Mouse (Mus musculus) heart, embryonic 14.5 days (tissue): ENCODE measurements around the gene BC107364. TPM values are rescaled to one million over a fixed set of nuclear protein-coding genes. Genes with fewer than 3 reads are reported as not detected.
"Not testable (repeated sequence)": the region's sequence is repeated elsewhere in the genome, so short reads cannot be mapped to it uniquely, and the experiment has no call there.

Experiments
- ATAC-seq: fragments of 200-750 bp; cut with Nextera tagmentation; 2 replicates; pipeline ENCODE4 v1.8.0; 2017; ENCODE audit warnings: low read depth, moderate TSS enrichment; ENCODE audit not compliant: insufficient number of reproducible peaks, insufficient read depth, low FRiP score
- H3K27ac ChIP-seq, 2 experiments: fragments of 200-500 bp in 1 of 2; fragments of 300-500 bp in 1 of 2; sonication (generic) in 1 of 2; replicated peaks in 1 of 2; 2 replicates each; pipeline ENCODE4 v1.5.1; 2012 to 2014; ENCODE audit warnings: low read depth in 2 of 2, low read length in 2 of 2, control low read depth in 1 of 2, mild to moderate bottlenecking in 1 of 2, mixed read lengths in 1 of 2; ENCODE audit not compliant: control insufficient read depth in 1 of 2, insufficient read depth in 1 of 2
- H3K27me3 ChIP-seq: fragments of 300-500 bp; sonication (generic); 2 replicates; pipeline ENCODE4 v1.6.1; 2014; ENCODE audit warnings: mild to moderate bottlenecking, low read length, control low read depth; ENCODE audit not compliant: control insufficient read depth, insufficient read depth
- H3K36me3 ChIP-seq: fragments of 300-500 bp; sonication (generic); 2 replicates; pipeline ENCODE4 v1.6.1; 2014; ENCODE audit warnings: mild to moderate bottlenecking, control low read depth, low read length, mixed read lengths; ENCODE audit not compliant: control insufficient read depth, insufficient read depth
- H3K4me1 ChIP-seq, 2 experiments: fragments of 200-500 bp in 1 of 2; fragments of 300-500 bp in 1 of 2; sonication (generic) in 1 of 2; 2 replicates each; pipeline ENCODE4 v1.6.1; 2012 to 2014; ENCODE audit warnings: low read length in 2 of 2, control low read depth in 1 of 2, mixed read lengths in 1 of 2; ENCODE audit not compliant: control insufficient read depth in 2 of 2, insufficient read depth in 2 of 2
- H3K4me2 ChIP-seq: fragments of 300-500 bp; sonication (generic); 2 replicates; pipeline ENCODE4 v1.6.1; 2014; ENCODE audit warnings: mild to moderate bottlenecking, low read length
- H3K4me3 ChIP-seq, 2 experiments: fragments of 200-500 bp in 1 of 2; fragments of 300-500 bp in 1 of 2; sonication (generic) in 1 of 2; 2 replicates each; pipeline ENCODE4 v1.5.1; 2012 to 2014; ENCODE audit warnings: low read length in 2 of 2, mild to moderate bottlenecking in 2 of 2, control low read depth in 1 of 2, low read depth in 1 of 2, moderate library complexity in 1 of 2; ENCODE audit not compliant: control insufficient read depth in 1 of 2, insufficient read depth in 1 of 2
- H3K9ac ChIP-seq: fragments of 300-500 bp; sonication (generic); 2 replicates; pipeline ENCODE4 v1.6.1; 2014; ENCODE audit warnings: mild to moderate bottlenecking, low read length
- H3K9me3 ChIP-seq: fragments of 300-500 bp; sonication (generic); 2 replicates; pipeline ENCODE4 v1.6.1; 2016; ENCODE audit warnings: low read length, control low read depth; ENCODE audit not compliant: control insufficient read depth
- WGBS: fragments of 180-500 bp; shearing (Covaris S2); extraction: QIAGEN DNeasy Blood & Tissue Kit; methylation state at CpG from one replicate; pipeline ENCODE4 v1.1.7; 2014; 5-methylcytosine and 5-hydroxymethylcytosine counted together
- polyA plus RNA-seq: library from polyadenylated mRNA; unstranded; fragments of >200 nt; fragmentation: Nextera tagmentation; extraction: Ambion mirVana; gene quantifications from 2 replicates; pipeline ENCODE4 v1.2.1, GENCODE M21; 2014

Gene BC107364
- polyA plus RNA-seq, 1 experiment from 2014 or later, result 1.0 TPM

DNA sequence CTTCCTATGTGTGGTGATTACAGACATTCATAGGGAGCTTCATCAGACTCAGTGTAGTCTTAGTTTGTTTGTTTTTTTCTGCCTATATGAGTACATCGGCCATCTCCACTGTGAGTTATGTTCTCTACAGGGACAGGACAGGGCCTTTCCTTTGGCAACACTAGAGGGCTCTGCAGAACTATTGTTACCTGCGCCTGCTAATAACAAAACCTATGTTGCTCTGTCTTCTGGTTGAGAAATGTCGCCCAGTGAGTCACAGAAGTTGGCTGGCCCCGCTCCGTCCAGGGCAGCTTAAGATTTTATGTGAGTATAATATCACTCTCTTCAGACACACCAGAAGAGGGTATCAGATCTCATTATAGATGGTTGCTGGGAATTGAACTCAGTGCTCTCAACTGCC, 41.1 kb downstream of the BC107364 start:
- H3K9me3 ChIP-seq, result no peaks in the 10 kb centered on the region
- H3K27me3 ChIP-seq, result peaks cover 48% of the 10 kb centered on the region
- no peak overlapping the region for H3K9ac ChIP-seq
- no peak overlapping the region for H3K4me3 ChIP-seq
- 79% methylated on average over 5 of the region's 5 CpGs for WGBS
- H3K4me1 ChIP-seq, result peaks cover 7 to 8% of the 10 kb centered on the region in 2 experiments; a peak in 3 of 4 replicates
- H3K4me2 ChIP-seq, result no peak overlapping the region
- no peaks in the 10 kb centered on the region for H3K36me3 ChIP-seq
- H3K27ac ChIP-seq, result no peak overlapping the region
- ATAC-seq, result no peak

DNA sequence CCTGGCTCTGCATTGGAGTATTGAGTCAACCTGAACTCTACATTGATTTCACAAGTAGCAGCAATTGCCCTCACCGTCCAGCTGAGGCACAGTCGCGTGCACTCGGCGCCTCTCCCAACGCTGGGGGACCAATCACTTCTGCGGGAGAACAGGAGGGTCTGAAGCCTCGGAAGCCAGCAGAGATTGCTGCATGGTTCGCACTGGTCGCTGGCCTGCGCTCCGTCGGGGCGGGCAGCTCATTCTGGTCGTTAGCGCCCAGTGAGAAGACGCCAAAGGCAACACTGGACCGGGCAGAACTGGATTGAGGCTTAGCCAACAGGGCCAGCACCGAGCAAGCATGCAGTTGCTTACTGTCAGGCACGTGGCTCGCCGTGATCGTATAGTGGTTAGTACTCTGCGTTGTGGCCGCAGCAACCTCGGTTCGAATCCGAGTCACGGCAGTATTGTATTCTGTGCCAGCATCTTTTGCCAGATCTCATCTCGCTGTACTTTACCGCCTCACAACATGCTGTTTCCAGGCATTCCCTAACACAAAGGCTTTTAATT, 42.3 kb downstream of the BC107364 start:
- H3K9ac ChIP-seq, result no peak overlapping the region
- H3K4me3 ChIP-seq, result peak overlapping the region; percentile 9 to 18; a peak in 3 of 4 replicates
- WGBS, result 3% methylated on average over 31 of the region's 31 CpGs
- no peak overlapping the region for H3K27ac ChIP-seq
- peak overlapping the region; percentile 52 for H3K4me2 ChIP-seq
- H3K36me3 ChIP-seq, result no peaks in the 10 kb centered on the region
- no peaks in the 10 kb centered on the region for H3K9me3 ChIP-seq
- no peak for ATAC-seq
- peaks cover 60% of the 10 kb centered on the region for H3K27me3 ChIP-seq
- peaks cover 4 to 8% of the 10 kb centered on the region in 2 experiments; a peak in 3 of 4 replicates for H3K4me1 ChIP-seq

DNA sequence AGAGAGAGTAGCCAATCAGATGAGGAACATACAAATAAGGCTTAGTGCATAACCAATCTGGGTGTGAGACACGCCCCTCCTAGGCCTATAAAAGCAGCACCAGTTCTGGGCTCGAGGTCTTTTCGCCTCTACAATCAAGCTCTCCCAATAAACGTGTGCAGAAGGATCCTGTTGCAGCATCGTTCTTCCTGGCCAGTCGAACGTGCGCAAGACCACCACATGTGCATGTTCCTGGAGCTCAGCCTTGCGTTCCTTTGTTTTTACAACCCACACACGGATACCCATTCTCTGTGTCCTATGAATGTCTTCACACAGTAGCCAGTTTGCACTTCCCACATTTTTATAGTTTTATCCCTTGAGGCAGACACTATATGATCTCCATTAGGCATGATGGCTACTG, 44.0 kb downstream of the BC107364 start:
- 83% methylated on average over 9 of the region's 10 CpGs for WGBS
- H3K4me3 ChIP-seq, H3K36me3 ChIP-seq, H3K9me3 ChIP-seq, H3K9ac ChIP-seq, H3K4me1 ChIP-seq, H3K4me2 ChIP-seq, ATAC-seq, H3K27ac ChIP-seq: not testable (repeated sequence)
- H3K27me3 ChIP-seq, result peaks cover 76% of the 10 kb centered on the region

DNA sequence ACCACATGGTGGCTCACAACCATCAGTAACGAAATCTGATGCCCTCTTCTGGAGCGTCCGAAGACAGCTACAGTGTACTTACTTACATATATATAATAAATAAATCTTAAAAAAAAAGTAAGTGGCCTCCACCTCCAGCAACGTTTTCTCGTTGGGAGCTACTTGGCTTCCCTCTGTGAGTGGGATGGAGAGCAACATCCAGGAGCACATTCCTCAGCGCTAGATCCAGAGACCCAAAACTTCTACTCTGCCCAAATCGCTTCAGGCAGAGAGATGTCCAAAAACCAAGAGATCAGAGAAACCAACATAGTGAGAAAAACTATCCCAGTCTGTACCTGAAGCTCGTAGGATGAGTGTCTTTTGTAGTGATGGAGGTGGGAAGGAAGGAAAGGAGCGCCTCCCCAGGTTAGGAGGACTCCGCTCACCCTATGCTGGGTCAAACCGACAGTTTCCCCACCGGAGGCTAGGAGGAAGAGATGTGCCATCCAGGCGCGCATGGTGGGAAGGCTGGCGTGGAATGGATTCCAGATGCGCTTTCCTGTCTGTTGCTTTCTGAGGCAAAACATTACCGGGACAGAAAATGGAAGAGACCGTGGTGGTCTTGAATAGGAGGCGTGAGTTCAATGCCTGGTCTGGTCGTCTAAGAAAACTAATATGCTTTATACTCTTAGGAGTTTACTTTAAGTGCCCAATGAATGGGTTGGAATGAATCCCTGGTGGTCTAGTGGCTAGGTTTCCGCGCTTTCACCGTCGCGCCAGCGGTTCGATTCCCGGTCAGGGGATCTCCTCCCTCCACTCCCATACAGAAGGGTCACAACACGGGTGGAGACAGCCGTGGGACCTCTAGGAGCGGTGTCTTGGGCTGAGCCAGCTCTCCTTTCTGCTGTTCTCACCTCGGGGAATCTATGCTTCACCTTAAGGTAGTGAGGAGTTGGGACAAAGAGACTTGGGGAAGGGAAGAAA, 46.3 kb downstream of the BC107364 start:
- ATAC-seq, result no peak
- no peak overlapping the region for H3K9ac ChIP-seq
- peaks cover 6 to 11% of the 10 kb centered on the region in 2 experiments; a peak in 2 of 4 replicates for H3K4me1 ChIP-seq
- no peaks in the 10 kb centered on the region for H3K36me3 ChIP-seq
- H3K4me2 ChIP-seq, result no peak overlapping the region
- H3K27ac ChIP-seq, result no peak overlapping the region
- no peak overlapping the region for H3K4me3 ChIP-seq
- peaks cover 91% of the 10 kb centered on the region for H3K27me3 ChIP-seq
- no peaks in the 10 kb centered on the region for H3K9me3 ChIP-seq
- 54% methylated on average over 32 of the region's 32 CpGs for WGBS

DNA sequence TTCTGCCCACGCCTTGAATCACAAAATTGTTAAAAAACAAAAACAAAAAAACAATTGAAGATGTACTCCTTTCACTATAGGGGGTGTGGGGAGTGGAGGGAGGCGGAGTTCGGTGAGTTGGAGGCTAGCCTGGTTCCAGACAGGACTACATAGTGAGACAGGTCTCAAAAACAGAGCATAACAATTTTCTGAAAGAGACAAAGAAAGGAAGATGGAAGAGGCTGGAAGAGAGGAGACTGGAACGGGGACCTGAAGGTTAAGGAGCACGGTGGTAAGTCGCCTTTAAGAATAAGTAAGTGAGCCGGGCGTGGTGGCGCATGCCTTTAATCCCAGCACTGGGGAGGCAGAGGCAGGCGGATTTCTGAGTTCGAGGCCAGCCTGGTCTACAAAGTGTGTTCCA, 47.1 kb downstream of the BC107364 start:
- ATAC-seq, result no peak
- Histone ChIP-seq H3K27ac (no peak overlapping the region), H3K9me3 (no peaks in the 10 kb centered on the region), H3K4me2 (peak overlapping the region; percentile 55), H3K4me1 (peaks cover 6 to 11% of the 10 kb centered on the region in 2 experiments; a peak in 2 of 4 replicates), H3K9ac (no peak overlapping the region), H3K36me3 (no peaks in the 10 kb centered on the region), H3K4me3 (peak overlapping the region in 1 of 2 experiments; percentile 30; a peak in 2 of 4 replicates), H3K27me3 (peaks cover 91% of the 10 kb centered on the region)
- WGBS, result 14% methylated on average over 11 of the region's 11 CpGs

DNA sequence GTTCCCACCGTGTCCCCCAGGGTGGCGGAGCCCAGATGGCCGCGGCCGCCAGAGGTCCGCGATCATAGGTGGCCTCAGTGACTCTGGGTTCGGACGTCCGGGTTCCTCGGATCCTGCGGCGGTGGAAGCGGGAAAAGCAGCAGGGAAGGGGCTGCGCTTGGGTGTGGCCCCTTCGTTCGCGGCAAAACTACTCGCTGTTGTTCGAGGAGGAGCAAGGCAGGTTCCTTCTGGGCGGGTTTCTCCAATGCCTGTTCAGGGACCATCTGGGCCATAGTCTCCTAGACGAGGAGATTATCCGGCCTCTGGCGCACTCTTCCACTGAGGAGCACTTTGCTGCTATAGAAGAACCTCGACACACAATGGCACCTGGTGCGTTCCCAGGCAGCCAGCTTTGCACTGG, 47.7 kb downstream of the BC107364 start:
- no peaks in the 10 kb centered on the region for H3K9me3 ChIP-seq
- peak overlapping the region; percentile 55 for H3K4me2 ChIP-seq

DNA sequence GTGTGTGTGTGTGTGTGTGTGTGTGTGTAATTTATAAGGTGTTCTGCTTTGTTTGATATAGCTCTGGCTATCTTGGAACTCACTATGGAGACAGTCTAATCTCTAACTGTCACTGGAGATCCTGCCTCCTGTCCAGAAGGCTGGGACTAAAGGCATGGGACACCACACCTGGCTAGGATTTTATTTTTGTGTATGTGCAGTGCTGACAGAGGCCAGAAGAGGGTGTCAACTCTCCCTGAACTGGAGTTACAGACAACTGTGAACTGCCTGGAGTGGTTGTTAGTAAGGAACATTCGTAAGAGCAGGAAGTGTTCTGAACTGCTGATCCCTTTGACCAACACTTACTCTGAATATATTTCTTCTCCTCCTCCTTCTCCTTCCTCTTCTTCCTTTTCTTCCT, 49.1 kb downstream of the BC107364 start:
- Histone ChIP-seq H3K4me1 (peaks cover 2 to 6% of the 10 kb centered on the region in 2 experiments; a peak in 2 of 4 replicates), H3K27ac (no peak overlapping the region), H3K27me3 (peaks cover 91% of the 10 kb centered on the region), H3K4me2 (no peak overlapping the region), H3K9ac (no peak overlapping the region), H3K36me3 (no peaks in the 10 kb centered on the region), H3K4me3 (no peak overlapping the region), H3K9me3 (no peaks in the 10 kb centered on the region)
- 17% methylated on average over 1 of the region's 1 CpGs for WGBS
- no peak for ATAC-seq

More for the DNA sequence above, 47.7 kb downstream of the BC107364 start:
- no peak overlapping the region for H3K27ac ChIP-seq
- 1% methylated on average over 26 of the region's 26 CpGs for WGBS
- ATAC-seq, result no peak
- no peaks in the 10 kb centered on the region for H3K36me3 ChIP-seq
- peaks cover 6% of the 10 kb centered on the region in 2 experiments; a peak in 2 of 4 replicates for H3K4me1 ChIP-seq
- H3K4me3 ChIP-seq, result peak overlapping the region; percentile 7 to 30; a peak in 3 of 4 replicates
- no peak overlapping the region for H3K9ac ChIP-seq
- peaks cover 91% of the 10 kb centered on the region for H3K27me3 ChIP-seq
